Mouse (Mus musculus) cerebellum, adult 2 months (tissue): Measurements from ENCODE around the gene Tas1r2.

Experiments used
- CTCF ChIP-seq: fragments of 200-500 bp; IDR thresholded peaks from 2 replicates; pipeline ENCODE4 v1.5.1; 2011; ENCODE audit warnings: low read depth, mild to moderate bottlenecking, control low read depth, low read length, moderate library complexity, borderline replicate concordance; ENCODE audit not compliant: insufficient read depth
- POLR2A ChIP-seq: fragments of 200-500 bp; IDR thresholded peaks from 2 replicates; pipeline ENCODE4 v1.6.1; 2011; ENCODE audit warnings: low read length, control low read depth, borderline replicate concordance; ENCODE audit not compliant: insufficient read depth

DNA sequence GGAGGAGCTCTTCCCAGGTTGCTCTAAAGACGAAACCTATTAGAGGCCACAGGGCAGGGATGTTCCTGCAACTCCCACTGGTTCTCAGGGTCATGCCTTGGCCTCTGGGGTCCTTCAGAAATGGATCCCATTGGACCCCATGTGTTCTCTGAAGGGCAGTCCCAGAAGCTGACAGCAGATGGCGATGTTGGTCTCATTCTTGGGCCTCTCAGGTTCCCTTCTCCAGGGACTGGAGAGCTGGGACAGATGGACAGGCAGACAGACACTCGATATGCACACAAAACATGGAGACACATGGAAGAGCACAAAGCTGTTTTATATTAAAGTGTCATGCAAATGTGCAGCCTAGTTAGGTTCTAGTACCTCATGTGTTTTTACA lies 31.3 kb downstream of the Tas1r2 start:
- TF ChIP-seq CTCF (peak; percentile 79), POLR2A (no peak)
